Mouse (Mus musculus): ENCODE data around the gene D430041D05Rik.

D430041D05Rik gene

GRCm38 (mm10) chr2:104407913-104408312, 2.9 kb downstream of the D430041D05Rik start:
- DNase-seq: no peak

- DNase-seq: no peak
These were observed 6.8 kb downstream of the D430041D05Rik start for GRCm38 (mm10) chr2:104404036-104404435.

DNA sequence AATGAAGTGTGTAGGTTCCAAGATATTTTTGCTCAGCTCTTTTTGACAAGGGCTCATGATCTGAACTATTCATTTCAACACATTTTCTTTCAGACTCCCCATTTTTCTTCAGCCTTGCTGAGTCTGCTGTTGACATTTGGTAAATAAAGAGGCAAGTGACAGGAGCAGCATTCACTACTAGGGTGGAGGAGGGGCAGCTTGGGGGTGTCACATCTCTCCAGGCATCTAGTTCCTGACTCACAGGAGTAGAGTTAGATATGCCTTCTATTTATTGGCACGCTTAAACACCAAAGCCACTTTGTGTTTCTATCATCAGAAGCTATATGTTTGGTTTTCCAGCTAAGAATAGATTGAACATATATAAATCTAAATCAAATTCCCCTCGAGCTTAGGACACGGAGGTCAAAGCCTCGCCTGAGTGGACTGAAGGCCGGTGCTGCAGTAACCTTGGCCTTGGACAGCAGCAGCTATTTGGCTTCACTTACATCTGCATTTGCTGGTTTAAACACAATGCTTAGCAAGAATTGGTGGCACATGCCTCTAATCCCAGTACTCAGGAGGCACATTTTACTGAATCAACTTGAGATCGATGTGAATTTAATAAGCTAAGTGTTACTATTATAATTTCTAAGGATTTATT, 12.0 kb downstream of the D430041D05Rik start:
- DNase-seq: no peak

GRCm38 (mm10) chr2:104395961-104396360, 14.9 kb downstream of the D430041D05Rik start:
- no peak for DNase-seq

DNA sequence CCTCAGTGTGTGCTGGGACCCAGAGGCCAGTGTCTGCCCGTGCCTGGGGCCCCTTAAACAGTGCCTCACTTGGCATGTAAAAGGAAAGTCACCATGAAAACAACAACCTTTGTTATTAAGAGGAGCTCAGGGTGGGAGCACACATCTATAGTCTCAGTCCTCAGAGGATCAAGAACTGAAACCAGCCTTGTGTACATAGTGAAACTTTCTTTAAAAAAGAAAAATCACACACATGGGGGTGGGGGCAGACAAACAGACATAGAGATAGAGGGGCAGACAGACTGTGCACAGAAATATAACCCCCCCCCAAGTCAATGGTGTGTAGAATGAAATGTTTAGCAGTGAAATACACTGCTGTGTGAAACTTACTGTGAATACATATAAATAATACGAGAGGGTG, 16.0 kb downstream of the D430041D05Rik start:
- DNase-seq: no peak

- no peak for DNase-seq
These were observed 18.0 kb downstream of the D430041D05Rik start for GRCm38 (mm10) chr2:104392700-104393312.

- DNase-seq: no peak
These were observed 21.6 kb downstream of the D430041D05Rik start for GRCm38 (mm10) chr2:104389231-104389630.

DNA sequence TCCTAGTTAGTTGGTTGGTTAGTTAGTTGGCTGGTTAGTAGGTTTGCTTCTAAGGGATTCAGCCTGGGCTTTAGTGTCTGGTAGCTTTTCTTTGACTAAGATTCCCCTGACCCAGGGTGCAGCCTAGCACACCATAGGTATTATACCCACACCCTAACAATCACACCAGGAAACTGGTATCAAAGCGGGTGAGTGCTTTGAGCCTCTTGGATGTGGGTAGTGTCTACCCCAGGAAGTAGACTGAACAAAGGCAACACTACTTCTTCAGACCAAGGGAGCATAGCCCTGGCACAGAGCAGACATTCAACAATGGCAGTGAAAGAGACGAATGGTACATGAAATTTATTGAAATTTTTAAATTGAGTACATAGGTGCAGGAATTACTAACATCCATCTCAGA, 24.9 kb downstream of the D430041D05Rik start:
- no peak for DNase-seq

GRCm38 (mm10) chr2:104383589-104383988, 27.2 kb downstream of the D430041D05Rik start:
- no peak for DNase-seq

DNA sequence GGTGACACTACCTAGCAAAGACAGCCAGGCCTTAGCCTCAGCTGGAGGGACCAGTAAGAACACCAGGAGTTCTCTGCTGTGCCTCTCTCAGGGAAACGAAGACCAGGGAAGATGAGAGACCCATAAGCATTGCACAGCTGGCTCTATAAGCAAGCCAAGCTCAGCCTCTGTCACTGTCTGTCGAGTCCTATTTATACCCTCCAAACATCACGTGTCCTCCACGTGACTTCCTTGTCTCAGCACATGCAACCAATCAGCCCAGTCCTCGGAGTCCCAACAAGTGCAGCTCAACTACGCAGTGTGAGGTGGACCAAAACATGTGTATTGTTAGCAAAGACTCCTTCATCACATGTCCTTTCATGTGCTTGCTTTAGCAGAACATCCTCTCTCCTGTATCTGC, 28.0 kb downstream of the D430041D05Rik start:
- DNase-seq: no peak

- DNase-seq: no peak
These were observed 31.5 kb downstream of the D430041D05Rik start for GRCm38 (mm10) chr2:104379304-104379703.

- DNase-seq: no peak
These were observed 32.0 kb downstream of the D430041D05Rik start for GRCm38 (mm10) chr2:104378791-104379190.

- peak in 1 of 2 experiments; percentile 15 for DNase-seq
These were observed 32.8 kb downstream of the D430041D05Rik start for GRCm38 (mm10) chr2:104377990-104378389.

GRCm38 (mm10) chr2:104372156-104372555, 38.7 kb downstream of the D430041D05Rik start:
- DNase-seq: no peak

DNA sequence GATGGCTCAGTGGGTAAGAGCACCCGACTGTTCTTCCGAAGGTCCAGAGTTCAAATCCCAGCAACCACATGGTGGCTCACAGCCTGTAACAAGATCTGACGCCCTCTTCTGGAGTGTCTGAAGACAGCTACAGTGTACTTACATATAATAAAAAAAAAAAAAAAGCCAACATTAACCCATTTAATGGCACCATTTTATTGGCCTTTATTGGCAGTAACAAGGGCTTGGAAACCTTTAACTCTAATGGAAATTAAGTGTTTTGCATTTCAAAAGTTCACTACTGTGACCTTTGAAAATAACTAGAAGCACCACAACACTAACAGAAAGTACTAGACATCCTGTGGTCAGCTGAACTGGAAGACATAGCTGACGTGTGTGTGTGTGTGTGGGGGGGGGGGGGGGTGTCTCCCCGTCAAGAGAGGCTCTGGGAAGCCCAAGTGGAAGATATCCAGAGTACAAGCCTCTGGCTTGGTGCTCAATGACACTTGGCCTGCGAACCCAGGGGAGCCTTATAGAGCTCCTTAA, 39.1 kb downstream of the D430041D05Rik start:
- DNase-seq: no peak

DNA sequence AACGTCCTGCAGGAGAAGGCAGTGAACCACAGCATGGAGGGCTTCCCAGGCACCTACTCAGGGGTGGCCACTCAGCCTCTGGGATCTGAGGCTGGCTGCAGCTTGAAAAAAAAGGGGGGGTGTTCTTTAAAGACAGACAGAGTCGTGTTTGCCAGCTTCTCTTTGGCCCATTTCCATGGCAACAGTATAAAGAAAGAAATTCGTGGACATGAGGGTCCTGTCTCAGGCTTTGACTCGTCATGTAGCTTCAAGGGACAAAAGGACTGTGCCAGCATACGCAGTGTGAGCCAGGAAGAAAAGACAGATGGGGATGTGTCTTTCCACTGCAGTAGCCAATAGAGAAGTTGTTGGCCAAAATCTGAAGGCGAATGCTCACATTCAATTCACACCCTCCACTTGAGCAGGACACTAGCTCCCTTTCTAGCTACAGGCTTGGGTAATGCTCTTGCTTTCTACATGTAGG, 42.9 kb downstream of the D430041D05Rik start:
- DNase-seq: peak in 1 of 2 experiments; percentile 10

- DNase-seq: peak; percentile 10 to 29
These were observed 43.5 kb downstream of the D430041D05Rik start for GRCm38 (mm10) chr2:104367291-104367690.

DNA sequence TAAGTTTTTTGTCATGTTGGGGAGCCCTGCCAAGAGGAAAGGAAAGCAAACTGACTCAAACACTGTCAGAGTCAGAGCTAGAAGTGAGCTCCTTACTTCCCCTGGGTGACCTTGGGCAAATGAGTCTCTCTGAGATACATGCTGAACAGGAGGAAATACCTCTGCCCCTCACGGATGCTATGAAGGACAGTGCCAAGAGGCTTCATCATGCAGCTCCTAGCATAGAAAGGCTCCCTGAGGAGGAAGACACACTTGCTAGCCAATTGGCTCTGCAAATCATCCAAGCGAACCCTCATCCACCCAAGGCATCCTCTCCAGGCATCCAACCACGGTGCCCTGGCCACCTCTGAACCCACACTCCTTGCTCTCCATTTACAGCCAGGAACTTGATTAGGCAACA, 51.5 kb downstream of the D430041D05Rik start:
- DNase-seq: no peak

GRCm38 (mm10) chr2:104358881-104359280, 51.9 kb downstream of the D430041D05Rik start:
- DNase-seq: peak in 1 of 2 experiments; percentile 27

- no peak for DNase-seq
These were observed 54.3 kb downstream of the D430041D05Rik start for GRCm38 (mm10) chr2:104356531-104356930.

GRCm38 (mm10) chr2:104354117-104354516, 56.7 kb downstream of the D430041D05Rik start:
- DNase-seq: peak in 1 of 2 experiments; percentile 25

DNA sequence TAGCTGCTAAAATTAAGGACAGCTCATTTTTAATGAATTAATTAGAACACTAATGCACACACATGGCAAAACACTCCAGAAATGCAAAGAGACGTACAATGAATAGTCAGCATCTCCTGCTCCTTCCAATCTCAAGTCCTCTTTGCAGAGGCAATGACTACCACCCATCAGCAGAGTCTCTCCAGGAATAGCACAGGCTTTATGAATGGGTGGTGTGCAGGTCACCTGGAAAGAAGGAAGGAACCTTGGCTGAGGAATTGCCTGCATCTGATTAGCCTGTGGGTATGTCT, 58.7 kb downstream of the D430041D05Rik start:
- no peak for DNase-seq

DNA sequence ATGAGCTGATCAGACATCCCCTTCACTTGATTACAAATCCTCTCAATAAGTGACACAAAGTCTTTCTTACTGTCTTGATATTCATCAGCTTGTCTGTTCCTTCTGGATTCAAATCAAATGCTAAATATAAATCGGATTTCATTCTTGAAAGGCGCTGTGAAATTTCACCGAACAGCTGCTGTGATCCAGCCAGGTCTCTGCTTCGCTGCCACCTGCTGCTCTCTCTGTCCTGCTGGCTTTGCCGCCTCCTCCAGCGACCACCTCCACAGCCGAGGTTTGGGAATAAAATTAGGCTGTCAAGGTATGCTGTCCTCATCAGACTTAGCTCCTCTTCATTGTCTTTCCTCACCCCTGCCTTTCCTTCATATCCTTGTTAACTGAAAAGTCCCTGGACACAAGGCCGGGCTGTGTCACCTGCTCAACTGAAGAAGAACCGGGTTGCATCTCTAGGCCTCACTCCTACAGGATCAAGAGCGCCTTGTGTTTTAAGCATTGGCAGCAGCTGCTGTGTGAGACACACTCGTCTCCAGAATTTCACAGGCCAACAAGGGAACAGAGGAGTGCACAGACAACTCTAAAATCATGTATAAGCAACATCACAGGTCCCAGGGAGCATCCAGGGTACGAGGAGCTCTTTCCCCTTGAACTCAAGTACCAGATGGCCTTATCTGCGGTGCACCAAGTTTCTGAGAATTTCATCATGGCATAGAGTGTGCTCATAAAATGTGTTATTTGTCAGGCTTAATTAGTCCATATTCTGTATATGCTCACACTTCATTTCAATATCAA, 59.2 kb downstream of the D430041D05Rik start:
- DNase-seq: no peak

DNA sequence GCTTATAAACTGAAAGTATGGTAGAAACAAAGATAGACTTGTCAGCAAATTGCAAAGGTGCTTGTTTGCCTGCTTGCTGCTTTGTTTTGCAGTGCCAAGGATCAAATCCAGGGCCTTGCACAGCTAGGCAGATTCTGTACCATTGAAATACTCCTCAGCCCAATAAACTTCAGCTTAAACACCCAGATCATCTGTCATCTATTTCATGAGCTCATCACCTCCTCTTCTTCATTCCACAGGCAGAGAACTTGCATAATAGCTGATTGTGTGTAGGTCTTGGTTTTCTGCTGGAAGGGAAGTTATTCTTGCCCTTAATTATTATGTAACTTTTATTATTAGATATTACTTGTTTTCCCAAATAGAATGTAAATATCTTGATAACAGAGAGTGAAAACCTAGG, 73.2 kb downstream of the D430041D05Rik start:
- no peak for DNase-seq

Measured in lung, adult 18-20 months (tissue).